Mouse (Mus musculus) kidney, embryonic 16.5 days (tissue): ENCODE measurements around the gene Foxl2. TPM values are rescaled to one million over a fixed set of nuclear protein-coding genes. Genes with fewer than 3 reads are reported as not detected.

Experiments
- polyA plus RNA-seq: library from polyadenylated mRNA; unstranded; fragments of >200 nt; fragmentation: Nextera tagmentation; extraction: Ambion mirVana; gene quantifications from 2 replicates; pipeline ENCODE4 v1.2.1, GENCODE M21; 2015

The Foxl2 gene
- polyA plus RNA-seq, 1 experiment from 2014 or later: not detected

Other genes with a start within 250 kb of the Foxl2 start
- not detected in 2 replicates for gene Prr23a1, start 112.8 kb upstream of the Foxl2 start, polyA plus RNA-seq
- gene Prr23a2, start 98.8 kb upstream of the Foxl2 start, polyA plus RNA-seq: not detected in 2 replicates
- not detected in 2 replicates for gene Prr23a3, start 90.5 kb upstream of the Foxl2 start, polyA plus RNA-seq
- gene 7420426K07Rik, start 52.2 kb upstream of the Foxl2 start, polyA plus RNA-seq: not detected in 2 replicates
- gene Faim, start 31.1 kb downstream of the Foxl2 start, polyA plus RNA-seq: 46.1 and 46.9 TPM in 2 replicates
- 0.10 and 0.22 TPM in 2 replicates for gene Gm1123, start 80.4 kb downstream of the Foxl2 start, polyA plus RNA-seq
- gene Pik3cb, start 185.3 kb downstream of the Foxl2 start, polyA plus RNA-seq: 0.81 and 0.90 TPM in 2 replicates